Mouse (Mus musculus) erythroblast, embryonic 14.5 days (primary cell): ENCODE measurements around the gene Lrit3. TPM values are rescaled to one million over a fixed set of nuclear protein-coding genes. Genes with fewer than 3 reads are reported as not detected.

Experiments
- H3K27me3 ChIP-seq: 2 replicates; pipeline ENCODE4 v1.6.1; 2012; ENCODE audit warnings: inconsistent platforms; ENCODE audit not compliant: control insufficient read depth
- H3K36me3 ChIP-seq: 2 replicates; pipeline ENCODE4 v1.6.1; 2012; ENCODE audit warnings: mild to moderate bottlenecking, inconsistent platforms; ENCODE audit not compliant: control insufficient read depth
- H3K4me1 ChIP-seq: 2 replicates; pipeline ENCODE4 v1.6.1; 2012; ENCODE audit warnings: inconsistent platforms; ENCODE audit not compliant: control insufficient read depth
- H3K4me3 ChIP-seq: replicated peaks from 2 replicates; pipeline ENCODE3; 2012; ENCODE audit warnings: moderate library complexity, mild to moderate bottlenecking, inconsistent platforms
- H3K9me3 ChIP-seq: 2 replicates; pipeline ENCODE4 v1.6.1; 2012; ENCODE audit warnings: low read length, inconsistent platforms, mixed read lengths; ENCODE audit not compliant: control insufficient read depth
- GATA1 ChIP-seq: IDR thresholded peaks from 2 replicates; pipeline ENCODE4 v1.6.1; 2012; ENCODE audit warnings: low read length, inconsistent platforms, mixed read lengths
- TAL1 ChIP-seq: IDR thresholded peaks from 3 replicates; pipeline ENCODE4 v1.6.1; 2012; ENCODE audit warnings: low read length, inconsistent platforms, mixed read lengths
- polyA plus RNA-seq: library from polyadenylated mRNA; stranded (reverse); fragments of >175 nt; gene quantifications from 2 replicates; pipeline ENCODE4 v1.2.3, GENCODE M21; 2012

Gene Lrit3
- polyA plus RNA-seq, 1 experiment, result not detected

- TF ChIP-seq GATA1 (no peak), TAL1 (no peak)
- no peaks in the 10 kb centered on the region for H3K4me1 ChIP-seq
- H3K27me3 ChIP-seq, result no peaks in the 10 kb centered on the region
- H3K9me3 ChIP-seq, result no peaks in the 10 kb centered on the region
- H3K4me3 ChIP-seq, result no peak overlapping the region
- no peaks in the 10 kb centered on the region for H3K36me3 ChIP-seq
Observed at GRCm38 (mm10) chr3:129742781-129743180, 61.0 kb downstream of the Lrit3 start.

DNA sequence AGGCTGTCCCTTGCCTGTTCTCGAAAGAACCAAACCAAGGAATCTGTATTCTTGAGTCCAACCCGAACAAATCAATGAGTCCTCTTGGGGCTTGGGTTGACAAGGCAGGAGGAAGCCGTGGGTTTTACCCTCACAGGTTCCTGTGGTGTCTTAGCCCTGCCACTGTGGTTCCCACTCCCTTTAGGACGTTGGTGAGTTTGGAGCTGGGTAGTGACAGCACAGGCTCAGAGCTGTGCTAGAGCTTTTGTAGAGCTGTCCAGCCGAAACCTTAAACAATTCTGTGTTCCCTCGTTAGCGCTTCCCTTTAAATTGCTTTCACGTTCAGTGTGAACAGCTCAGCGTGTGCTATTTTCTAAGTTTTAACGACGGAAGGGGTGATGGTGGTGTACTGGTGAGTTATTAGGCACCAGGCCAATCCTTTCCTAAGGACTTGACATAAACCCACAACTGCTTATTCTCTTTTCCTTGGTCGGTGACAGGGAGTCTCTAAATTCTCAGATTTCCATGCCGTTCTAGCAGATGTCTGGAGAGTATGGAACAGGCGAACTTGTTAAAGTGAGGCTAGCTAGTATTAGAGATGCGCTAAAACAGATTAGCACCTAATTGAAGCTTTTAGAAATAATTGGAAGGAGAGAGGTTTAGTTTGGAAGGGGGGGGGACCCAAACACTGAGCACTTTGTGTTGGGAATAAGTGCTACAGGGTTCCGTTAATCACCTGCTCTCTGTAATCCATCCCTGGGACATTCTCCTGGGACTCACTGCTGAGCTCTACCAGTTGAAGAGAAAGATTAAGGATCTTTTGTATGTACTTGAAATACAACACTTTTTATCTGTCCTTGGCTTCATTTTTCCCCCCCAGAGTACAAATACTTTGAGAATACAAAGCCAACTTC, 65.3 kb downstream of the Lrit3 start:
- Histone ChIP-seq H3K27me3 (no peaks in the 10 kb centered on the region), H3K9me3 (no peaks in the 10 kb centered on the region), H3K4me3 (no peak overlapping the region), H3K36me3 (no peaks in the 10 kb centered on the region), H3K4me1 (no peaks in the 10 kb centered on the region)
- no peak for TF ChIP-seq GATA1
- TF ChIP-seq TAL1, result no peak

Other genes with a start within 250 kb of the Lrit3 start
- 0.01 TPM in 1 of 2 replicates, not detected in the other for gene Egf, start 48.7 kb downstream of the Lrit3 start, polyA plus RNA-seq
- gene Rrh, start 18.6 kb upstream of the Lrit3 start, polyA plus RNA-seq, result 0.02 TPM in 1 of 2 replicates, not detected in the other
- 2.4 and 3.4 TPM in 2 replicates for gene Gar1, start 27.4 kb upstream of the Lrit3 start, polyA plus RNA-seq
- gene Cfi, start 31.9 kb upstream of the Lrit3 start, polyA plus RNA-seq, result 0.02 TPM in 1 of 2 replicates, not detected in the other
- gene Pla2g12a, start 74.6 kb upstream of the Lrit3 start, polyA plus RNA-seq, result 4.0 and 4.1 TPM in 2 replicates
- 0.47 and 0.62 TPM in 2 replicates for gene Casp6, start 97.4 kb upstream of the Lrit3 start, polyA plus RNA-seq
- gene Mcub, start 166.2 kb upstream of the Lrit3 start, polyA plus RNA-seq, result 2.9 and 4.8 TPM in 2 replicates